Mouse (Mus musculus) kidney, embryonic 14.5 days (tissue): Measurements from ENCODE around the gene Bloc1s4. TPM values are rescaled to one million over a fixed set of nuclear protein-coding genes. Genes with fewer than 3 reads are reported as not detected.

Source experiments
- ATAC-seq: fragments of 200-750 bp; cut with Nextera tagmentation; 2 replicates; pipeline ENCODE4 v1.8.0; 2017; ENCODE audit warnings: moderate number of reproducible peaks, mild to moderate bottlenecking, moderate TSS enrichment, moderate library complexity; ENCODE audit not compliant: low FRiP score, low TSS enrichment
- H3K27ac ChIP-seq: fragments of 300-500 bp; sonication (generic); 2 replicates; pipeline ENCODE4 v1.5.1; 2014; ENCODE audit warnings: low read depth, mild to moderate bottlenecking, low read length, moderate library complexity, mixed read lengths
- H3K27me3 ChIP-seq: fragments of 300-500 bp; sonication (generic); 2 replicates; pipeline ENCODE4 v1.6.1; 2014; ENCODE audit warnings: mild to moderate bottlenecking, low read length; ENCODE audit not compliant: control insufficient read depth, insufficient read depth
- H3K36me3 ChIP-seq: fragments of 300-500 bp; sonication (generic); 2 replicates; pipeline ENCODE4 v1.6.1; 2014; ENCODE audit warnings: low read length, mixed read lengths; ENCODE audit not compliant: control insufficient read depth, insufficient read depth
- H3K4me1 ChIP-seq: fragments of 300-500 bp; sonication (generic); 2 replicates; pipeline ENCODE4 v1.6.1; 2014; ENCODE audit warnings: low read length, mixed read lengths; ENCODE audit not compliant: control insufficient read depth, insufficient read depth
- H3K4me2 ChIP-seq: fragments of 300-500 bp; sonication (generic); replicated peaks from 2 replicates; pipeline ENCODE4 v1.6.1; 2014; ENCODE audit warnings: low read depth, mild to moderate bottlenecking, low read length
- H3K4me3 ChIP-seq: fragments of 300-500 bp; sonication (generic); 2 replicates; pipeline ENCODE4 v1.5.1; 2014; ENCODE audit warnings: mild to moderate bottlenecking, low read length
- H3K9ac ChIP-seq: fragments of 300-500 bp; sonication (generic); 2 replicates; pipeline ENCODE4 v1.6.1; 2014; ENCODE audit warnings: low read depth, mild to moderate bottlenecking, low read length, moderate library complexity
- H3K9me3 ChIP-seq: fragments of 300-500 bp; sonication (generic); 2 replicates; pipeline ENCODE4 v1.6.1; 2016; ENCODE audit warnings: low read length; ENCODE audit not compliant: control insufficient read depth
- WGBS: fragments of 180-500 bp; shearing (Covaris S2); extraction: QIAGEN DNeasy Blood & Tissue Kit; methylation state at CpG from one replicate; pipeline ENCODE4 v1.1.7; 2014; 5-methylcytosine and 5-hydroxymethylcytosine counted together
- polyA plus RNA-seq: library from polyadenylated mRNA; unstranded; fragments of >200 nt; fragmentation: Nextera tagmentation; extraction: Ambion mirVana; gene quantifications from 2 replicates; pipeline ENCODE4 v1.2.1, GENCODE M21; 2014

Bloc1s4 gene
- polyA plus RNA-seq, 1 experiment from 2014 or later, result 26.1 TPM

GRCm38 (mm10) chr5:36717889-36718288 lies 30.6 kb downstream of the Bloc1s4 start:
- Histone ChIP-seq H3K4me3 (no peak overlapping the region), H3K27me3 (no peaks in the 10 kb centered on the region), H3K4me1 (peaks cover 5% of the 10 kb centered on the region; the same call in 1 of the 2 replicates), H3K4me2 (no peak overlapping the region), H3K9me3 (no peaks in the 10 kb centered on the region), H3K36me3 (no peaks in the 10 kb centered on the region), H3K9ac (no peak overlapping the region), H3K27ac (no peak overlapping the region)
- no peak for ATAC-seq
- WGBS, result 83% methylated on average over 3 of the region's 3 CpGs

DNA sequence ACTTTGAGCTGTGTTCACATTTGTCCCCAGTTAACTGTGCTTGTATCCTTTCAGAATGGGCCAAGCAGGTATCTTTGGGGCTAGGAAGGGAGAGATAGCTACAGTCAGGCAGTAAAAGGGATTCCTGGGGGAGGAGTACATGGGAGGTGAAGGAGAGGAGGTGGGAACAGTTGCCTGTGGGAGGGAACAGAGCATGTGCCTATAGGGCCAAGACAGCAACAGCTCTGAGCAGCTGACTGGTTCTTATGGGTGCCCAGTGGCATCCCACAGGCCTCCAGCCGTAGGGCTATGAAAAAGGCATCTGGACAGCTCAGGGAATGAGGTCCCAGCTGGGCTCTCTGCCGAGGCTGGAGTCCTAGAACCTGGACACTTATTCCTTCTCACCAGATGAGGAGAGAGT lies 31.6 kb downstream of the Bloc1s4 start:
- no peaks in the 10 kb centered on the region for H3K36me3 ChIP-seq
- no peak overlapping the region for H3K4me3 ChIP-seq
- H3K4me1 ChIP-seq, result peaks cover 7% of the 10 kb centered on the region; the same call in 1 of the 2 replicates
- no peak for ATAC-seq
- H3K9me3 ChIP-seq, result no peaks in the 10 kb centered on the region
- no peak overlapping the region for H3K27ac ChIP-seq
- 42% methylated on average over 2 of the region's 2 CpGs for WGBS
- H3K27me3 ChIP-seq, result no peaks in the 10 kb centered on the region
- no peak overlapping the region for H3K9ac ChIP-seq
- H3K4me2 ChIP-seq, result no peak overlapping the region

GRCm38 (mm10) chr5:36714832-36715231 lies 33.6 kb downstream of the Bloc1s4 start:
- no peaks in the 10 kb centered on the region for H3K36me3 ChIP-seq
- H3K4me2 ChIP-seq, result no peak overlapping the region
- H3K27me3 ChIP-seq, result no peaks in the 10 kb centered on the region
- H3K9ac ChIP-seq, result no peak overlapping the region
- H3K4me3 ChIP-seq, result no peak overlapping the region
- no peak overlapping the region for H3K27ac ChIP-seq
- no peak for ATAC-seq
- WGBS, result 50% methylated on average over 3 of the region's 3 CpGs
- peaks cover 7% of the 10 kb centered on the region; the same call in 1 of the 2 replicates for H3K4me1 ChIP-seq
- H3K9me3 ChIP-seq, result no peaks in the 10 kb centered on the region

DNA sequence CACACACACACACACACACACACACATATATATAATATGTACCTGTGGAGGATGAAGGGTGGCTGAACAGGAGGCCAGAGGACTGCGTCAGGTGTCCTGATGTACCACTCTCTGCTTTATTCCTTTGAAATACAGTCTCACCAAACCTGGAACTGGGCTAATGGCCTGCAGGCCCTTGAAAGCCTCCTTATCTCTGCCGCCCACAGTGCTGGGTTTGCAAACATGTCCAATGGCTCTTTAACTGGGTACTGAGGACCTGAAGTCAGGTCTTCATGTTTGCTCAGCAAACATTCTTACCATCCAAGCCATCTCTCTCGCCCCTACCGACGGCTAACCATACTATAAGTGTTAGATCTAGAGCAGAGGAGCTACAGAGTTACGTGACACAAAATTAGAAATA lies 34.8 kb downstream of the Bloc1s4 start:
- ATAC-seq, result no peak
- Histone ChIP-seq H3K36me3 (no peaks in the 10 kb centered on the region), H3K27ac (no peak overlapping the region), H3K9me3 (no peaks in the 10 kb centered on the region), H3K4me2 (no peak overlapping the region), H3K27me3 (no peaks in the 10 kb centered on the region), H3K4me3 (no peak overlapping the region), H3K9ac (no peak overlapping the region), H3K4me1 (peaks cover 7% of the 10 kb centered on the region; the same call in 1 of the 2 replicates)
- WGBS, result 81% methylated on average over 6 of the region's 6 CpGs

DNA sequence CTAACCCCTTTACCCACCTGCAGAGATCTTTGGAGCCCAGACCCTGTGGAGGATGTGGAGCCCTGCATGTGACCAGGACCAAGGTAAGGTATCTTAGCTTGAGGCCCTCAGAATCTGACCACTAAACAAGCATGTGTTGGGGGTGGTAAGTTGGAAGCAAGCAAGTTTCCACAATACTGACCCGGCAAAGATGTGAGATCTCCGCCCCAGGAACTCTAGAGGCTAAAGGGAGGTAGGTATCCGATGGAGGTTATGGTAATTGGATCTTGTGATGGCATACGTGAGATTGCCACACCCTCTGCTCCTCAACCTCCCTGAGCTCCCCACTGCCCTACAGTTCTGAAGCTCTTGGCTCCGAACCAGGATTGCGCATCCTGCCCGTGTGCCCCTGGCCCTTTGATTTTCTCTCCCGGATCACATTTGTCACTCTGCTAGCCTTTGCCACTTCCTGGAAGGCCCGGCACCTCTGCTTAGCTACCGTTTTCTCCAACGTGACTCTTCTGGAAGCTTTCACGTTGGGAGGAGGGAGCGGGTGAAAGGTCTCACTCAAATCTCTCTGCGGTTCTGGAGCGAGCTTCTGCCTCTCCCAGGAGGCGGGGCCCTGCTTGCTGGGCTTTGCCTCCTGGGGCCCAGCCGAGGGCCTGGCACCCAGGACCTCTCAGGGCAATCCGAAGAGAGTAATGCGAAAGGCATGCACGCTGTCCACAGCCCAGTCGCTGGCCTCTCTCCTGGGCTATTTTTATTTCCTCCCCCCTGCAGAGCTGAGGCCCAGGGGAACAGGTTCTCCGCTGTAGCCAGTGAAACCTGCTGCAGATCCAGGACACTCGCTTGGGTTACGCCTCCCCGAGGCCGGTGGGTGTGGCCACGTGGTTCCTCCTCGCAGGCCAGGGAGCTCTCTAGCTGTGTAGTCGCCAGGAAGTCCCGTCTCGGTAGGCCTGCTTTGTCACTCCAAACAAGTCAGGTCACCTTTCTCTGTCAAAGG lies 35.6 kb downstream of the Bloc1s4 start:
- Histone ChIP-seq H3K36me3 (no peaks in the 10 kb centered on the region), H3K9me3 (no peaks in the 10 kb centered on the region), H3K27me3 (no peaks in the 10 kb centered on the region), H3K4me2 (peak overlapping the region; percentile 80), H3K4me1 (peaks cover 7% of the 10 kb centered on the region; the same call in 1 of the 2 replicates), H3K4me3 (peak overlapping the region; percentile 36), H3K9ac (peak overlapping the region; percentile 54; the same call in 1 of the 2 replicates), H3K27ac (peak overlapping the region; percentile 20; the same call in 1 of the 2 replicates)
- 5% methylated on average over 31 of the region's 31 CpGs for WGBS
- ATAC-seq, result peak; percentile 97

DNA sequence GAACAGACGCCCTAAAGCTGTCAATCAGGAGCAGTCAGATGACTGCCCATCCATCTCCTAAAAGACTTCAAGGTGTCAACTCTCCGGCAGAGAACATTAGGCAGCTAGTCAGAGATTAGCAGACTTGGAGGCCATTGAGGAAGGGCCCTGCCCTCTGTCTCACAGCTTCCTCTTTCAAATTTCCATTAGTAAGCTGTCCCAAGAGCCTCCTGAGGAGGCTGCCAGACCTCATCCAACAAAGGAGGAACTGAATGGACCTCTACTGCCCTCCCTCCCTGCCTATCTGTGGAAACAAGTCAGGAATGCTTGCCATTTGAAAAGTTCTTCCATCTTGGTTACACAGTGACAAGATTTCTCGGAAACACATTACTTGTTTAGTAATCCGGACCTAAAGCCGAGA lies 36.6 kb downstream of the Bloc1s4 start:
- ATAC-seq, result no peak
- H3K27ac ChIP-seq, result no peak overlapping the region
- 60% methylated on average over 5 of the region's 5 CpGs for WGBS

GRCm38 (mm10) chr5:36705792-36706191 lies 42.7 kb downstream of the Bloc1s4 start:
- Histone ChIP-seq H3K4me1 (no peaks in the 10 kb centered on the region), H3K9me3 (no peaks in the 10 kb centered on the region), H3K27me3 (no peaks in the 10 kb centered on the region; the same call in 1 of the 2 replicates), H3K4me2 (no peak overlapping the region), H3K36me3 (no peaks in the 10 kb centered on the region), H3K9ac (no peak overlapping the region), H3K27ac (no peak overlapping the region), H3K4me3 (no peak overlapping the region)
- no peak for ATAC-seq
- WGBS, result 87% methylated on average over 5 of the region's 5 CpGs

More for the DNA sequence above, 36.6 kb downstream of the Bloc1s4 start:
- Histone ChIP-seq H3K9me3 (no peaks in the 10 kb centered on the region), H3K4me1 (peaks cover 7% of the 10 kb centered on the region; the same call in 1 of the 2 replicates), H3K4me3 (no peak overlapping the region), H3K9ac (no peak overlapping the region), H3K27me3 (no peaks in the 10 kb centered on the region), H3K36me3 (no peaks in the 10 kb centered on the region), H3K4me2 (no peak overlapping the region)

- ATAC-seq, result no peak
- Histone ChIP-seq H3K4me3 (no peak overlapping the region), H3K9ac (no peak overlapping the region), H3K27me3 (no peaks in the 10 kb centered on the region; the same call in 1 of the 2 replicates), H3K36me3 (no peaks in the 10 kb centered on the region), H3K9me3 (no peaks in the 10 kb centered on the region), H3K4me1 (no peaks in the 10 kb centered on the region), H3K4me2 (no peak overlapping the region), H3K27ac (no peak overlapping the region)
- 88% methylated on average over 5 of the region's 5 CpGs for WGBS
These were observed 43.1 kb downstream of the Bloc1s4 start for GRCm38 (mm10) chr5:36705390-36705789.

GRCm38 (mm10) chr5:36704684-36705083 lies 43.8 kb downstream of the Bloc1s4 start:
- Histone ChIP-seq H3K27me3 (no peaks in the 10 kb centered on the region; the same call in 1 of the 2 replicates), H3K27ac (no peak overlapping the region), H3K9ac (no peak overlapping the region), H3K9me3 (no peaks in the 10 kb centered on the region), H3K4me2 (no peak overlapping the region), H3K4me1 (no peaks in the 10 kb centered on the region), H3K36me3 (no peaks in the 10 kb centered on the region), H3K4me3 (no peak overlapping the region)
- WGBS, result 80% methylated on average over 6 of the region's 6 CpGs
- ATAC-seq, result no peak
